27 mouse cellular contexts compared by ENCODE assay signal in genomic region chr12:32944884-32945454, GRCm38 (mm10). TPM values are rescaled to one million over a fixed set of nuclear protein-coding genes. Genes with fewer than 3 reads are reported as not detected.
DNase-seq lines count a peak whose midpoint lies in the region; ATAC-seq and TF ChIP-seq lines count a peak whose summit lies in the region.
"Had no signal": no experiment of that assay in that cellular context is flagged by ENCODE, and none has a peak within 500 bp of the region (broad histone marks: within the 10 kb centered on the region; RNA-seq: fewer than 3 reads in every experiment).

No protein-coding gene starts in this region.

- DNase-seq in gastrocnemius, adult 2 months, result no peak
- no peak for DNase-seq in gastrocnemius, postnatal 10 days
- peak; percentile 41 for DNase-seq in midbrain, embryonic 11.5 days (ENCODE audit: low spot score, missing footprints)
- DNase-seq in midbrain, embryonic 10.5 days (ENCODE audit: low spot score), result no peak
- DNase-seq: adrenal gland, adult 8-10 months; adrenal gland, postnatal 25 days; cerebellum, adult 11 months; cerebellum, adult 2 months; cerebellum, adult 9-11 months; cerebellum, postnatal 25 days; gastrocnemius, postnatal 25 days; heart, postnatal 10 days; heart, postnatal 36 days; kidney, adult 2 months had no signal

- no peak overlapping the region for H3K4me3 ChIP-seq in gastrocnemius, adult 2 months
- no peak overlapping the region for H3K4me3 ChIP-seq in midbrain, embryonic 11.5 days (ENCODE audit: low read depth, low read length)
- H3K4me3 ChIP-seq in midbrain, embryonic 10.5 days, result no peak overlapping the region
- H3K4me3 ChIP-seq in intestine, postnatal 0 days (ENCODE audit: low read depth, low read length), result no peak overlapping the region
- H3K4me3 ChIP-seq: embryonic facial prominence, embryonic 10.5 days; embryonic facial prominence, embryonic 13.5 days; erythroblast, embryonic 14.5 days; forebrain, embryonic 13.5 days; heart, embryonic 12.5 days; heart, embryonic 15.5 days had no signal

- peak overlapping the region; percentile 78 for H3K27ac ChIP-seq in gastrocnemius, adult 2 months
- H3K27ac ChIP-seq in midbrain, embryonic 11.5 days (ENCODE audit: low read depth, low read length), result no peak overlapping the region
- no peak overlapping the region for H3K27ac ChIP-seq in midbrain, embryonic 10.5 days (replicated peaks)
- H3K27ac ChIP-seq in intestine, postnatal 0 days (ENCODE audit: low read depth, low read length), result no peak overlapping the region; the same call in 1 of the 2 replicates
- H3K27ac ChIP-seq: embryonic facial prominence, embryonic 10.5 days; embryonic facial prominence, embryonic 13.5 days; forebrain, embryonic 13.5 days; hindbrain, embryonic 14.5 days; hindbrain, postnatal 0 days had no signal

- WGBS in midbrain, embryonic 11.5 days, result 88% methylated on average over 8 of the region's 8 CpGs
- 88% methylated on average over 8 of the region's 8 CpGs for WGBS in midbrain, embryonic 10.5 days
- 37% methylated on average over 8 of the region's 8 CpGs for WGBS in intestine, postnatal 0 days

- H3K9ac ChIP-seq in midbrain, embryonic 11.5 days (ENCODE audit: low read length), result no peak overlapping the region
- H3K9ac ChIP-seq in intestine, postnatal 0 days (ENCODE audit: low read depth, low read length), result no peak overlapping the region
- H3K9ac ChIP-seq: embryonic facial prominence, embryonic 13.5 days; forebrain, embryonic 13.5 days; heart, embryonic 12.5 days; heart, embryonic 15.5 days; hindbrain, embryonic 14.5 days had no signal

- no peak for TF ChIP-seq CTCF in gastrocnemius, adult 2 months (IDR thresholded peaks at IDR 0.05)
- TF ChIP-seq CTCF in intestine, postnatal 0 days (IDR thresholded peaks at IDR 0.05; ENCODE audit: low read depth), result no peak

- intact Hi-C loops in gastrocnemius, adult 2 months (cut with DNase I), result no loop called here

- no peaks in the 10 kb centered on the region for H3K9me3 ChIP-seq in midbrain, embryonic 11.5 days (ENCODE audit: control insufficient read depth, low read length)
- H3K9me3 ChIP-seq in midbrain, embryonic 10.5 days (replicated peaks), result no peaks in the 10 kb centered on the region
- no peaks in the 10 kb centered on the region for H3K9me3 ChIP-seq in intestine, postnatal 0 days (ENCODE audit: control insufficient read depth)
- H3K9me3 ChIP-seq: embryonic facial prominence, embryonic 10.5 days; embryonic facial prominence, embryonic 13.5 days; forebrain, embryonic 13.5 days; heart, embryonic 12.5 days; heart, embryonic 15.5 days had no signal

- no peak overlapping the region for H3K4me2 ChIP-seq in midbrain, embryonic 11.5 days
- no peak overlapping the region for H3K4me2 ChIP-seq in intestine, postnatal 0 days (replicated peaks; ENCODE audit: low read depth)
- H3K4me2 ChIP-seq: embryonic facial prominence, embryonic 13.5 days; forebrain, embryonic 13.5 days; heart, embryonic 12.5 days; heart, embryonic 15.5 days; hindbrain, embryonic 14.5 days had no signal

- H3K4me1 ChIP-seq in midbrain, embryonic 11.5 days (ENCODE audit: control insufficient read depth, insufficient read depth, low read length), result no peaks in the 10 kb centered on the region
- peaks cover 4% of the 10 kb centered on the region; the same call in 1 of the 2 replicates for H3K4me1 ChIP-seq in midbrain, embryonic 10.5 days
- no peaks in the 10 kb centered on the region for H3K4me1 ChIP-seq in intestine, postnatal 0 days (replicated peaks; ENCODE audit: control insufficient read depth, insufficient read depth, low read length)
- H3K4me1 ChIP-seq: embryonic facial prominence, embryonic 13.5 days; heart, embryonic 15.5 days had no signal

- H3K27me3 ChIP-seq in midbrain, embryonic 11.5 days (ENCODE audit: control insufficient read depth, insufficient read depth, low read length), result no peaks in the 10 kb centered on the region
- H3K27me3 ChIP-seq in midbrain, embryonic 10.5 days (ENCODE audit: low read depth, poor library complexity, severe bottlenecking), result no peaks in the 10 kb centered on the region
- no peaks in the 10 kb centered on the region for H3K27me3 ChIP-seq in intestine, postnatal 0 days (replicated peaks; ENCODE audit: control insufficient read depth, insufficient read depth, low read length)
- H3K27me3 ChIP-seq: embryonic facial prominence, embryonic 13.5 days; forebrain, embryonic 13.5 days; heart, embryonic 12.5 days; heart, embryonic 15.5 days had no signal

- H3K36me3 ChIP-seq in midbrain, embryonic 11.5 days (ENCODE audit: control insufficient read depth, insufficient read depth, low read length), result no peaks in the 10 kb centered on the region
- no peaks in the 10 kb centered on the region for H3K36me3 ChIP-seq in midbrain, embryonic 10.5 days
- H3K36me3 ChIP-seq in intestine, postnatal 0 days (ENCODE audit: control insufficient read depth, insufficient read depth), result no peaks in the 10 kb centered on the region
- H3K36me3 ChIP-seq: embryonic facial prominence, embryonic 10.5 days; embryonic facial prominence, embryonic 13.5 days; heart, embryonic 12.5 days; heart, embryonic 15.5 days had no signal

- no peak for ATAC-seq in midbrain, embryonic 11.5 days (ENCODE audit: low FRiP score)
- ATAC-seq in intestine, postnatal 0 days, result peak; percentile 63; the same call in 1 of the 2 replicates
- no peak for ATAC-seq in cerebellum, adult (ENCODE audit: insufficient number of reproducible peaks, low FRiP score, low TSS enrichment)
- ATAC-seq: activated CD4-positive, CD25-positive, alpha-beta regulatory T cell, adult 4 months; forebrain, embryonic 13.5 days; forebrain, embryonic 16.5 days; hindbrain, postnatal 0 days; inflammation-experienced regulatory T-cells, adult 6 months had no signal

RNA-seq across cellular contexts. Expression of gene Sypl, which starts 8.7 kb away (rescaled TPM):
- 100 to 1,000 TPM; 174 to 187 TPM for total RNA-seq in gastrocnemius, adult 2 months (2021)
- 100 to 1,000 TPM; 123 to 128 TPM for total RNA-seq in gastrocnemius, postnatal 10 days (2021)
- polyA plus RNA-seq in midbrain, embryonic 11.5 days (2014; fragmentation: Nextera tagmentation; extraction: Ambion mirVana), result 45.3 and 52.8 TPM in 2 replicates
- polyA plus RNA-seq in midbrain, embryonic 10.5 days (2016; fragmentation: Nextera tagmentation; extraction: Ambion mirVana), result 41.7 and 47.7 TPM in 2 replicates
- 176 and 181 TPM in 2 replicates for polyA plus RNA-seq in intestine, postnatal 0 days (2015; fragmentation: Nextera tagmentation; extraction: Ambion mirVana)
